Mouse (Mus musculus) forebrain, embryonic 14.5 days (tissue): ENCODE measurements around the gene Adamtsl1. TPM values are rescaled to one million over a fixed set of nuclear protein-coding genes. Genes with fewer than 3 reads are reported as not detected.

Experiments used
- ATAC-seq: fragments of 200-750 bp; cut with Nextera tagmentation; 2 replicates; pipeline ENCODE4 v1.8.0; 2017; ENCODE audit warnings: mild to moderate bottlenecking, moderate library complexity
- DNase-seq: peaks from one replicate; pipeline ENCODE4 v3.0.0-alpha.2; 2015; ENCODE audit warnings: low spot score
- H3K27ac ChIP-seq: fragments of 300-500 bp; sonication (generic); 2 replicates; pipeline ENCODE4 v1.5.1; 2014; ENCODE audit warnings: low read depth, mild to moderate bottlenecking, control low read depth, low read length, moderate library complexity
- H3K27me3 ChIP-seq: fragments of 300-500 bp; sonication (generic); replicated peaks from 2 replicates; pipeline ENCODE4 v1.6.1; 2014; ENCODE audit warnings: low read length, control low read depth, mixed read lengths; ENCODE audit not compliant: control insufficient read depth, insufficient read depth
- H3K36me3 ChIP-seq: fragments of 300-500 bp; sonication (generic); 2 replicates; pipeline ENCODE4 v1.6.1; 2014; ENCODE audit warnings: low read length, control low read depth; ENCODE audit not compliant: control insufficient read depth, insufficient read depth
- H3K4me1 ChIP-seq: fragments of 300-500 bp; sonication (generic); 2 replicates; pipeline ENCODE4 v1.6.1; 2014; ENCODE audit warnings: antibody characterized with exemption, low read length, control low read depth; ENCODE audit not compliant: control insufficient read depth, insufficient read depth
- H3K4me2 ChIP-seq: fragments of 300-500 bp; sonication (generic); 2 replicates; pipeline ENCODE4 v1.6.1; 2014; ENCODE audit warnings: mild to moderate bottlenecking, control low read depth, low read length
- H3K4me3 ChIP-seq: fragments of 300-500 bp; sonication (generic); 2 replicates; pipeline ENCODE4 v1.5.1; 2014; ENCODE audit warnings: low read depth, low read length, control low read depth
- H3K9ac ChIP-seq: fragments of 300-500 bp; sonication (generic); 2 replicates; pipeline ENCODE4 v1.6.1; 2014; ENCODE audit warnings: mild to moderate bottlenecking, low read length, control low read depth, moderate library complexity
- H3K9me3 ChIP-seq: fragments of 300-500 bp; sonication (generic); replicated peaks from 2 replicates; pipeline ENCODE4 v1.6.1; 2016; ENCODE audit warnings: low read length, control low read depth, mixed read lengths; ENCODE audit not compliant: control insufficient read depth
- WGBS: fragments of 180-500 bp; shearing (Covaris S2); extraction: QIAGEN DNeasy Blood & Tissue Kit; methylation state at CpG from one replicate; pipeline ENCODE4 v1.1.7; 2014; 5-methylcytosine and 5-hydroxymethylcytosine counted together
- polyA plus RNA-seq: library from polyadenylated mRNA; unstranded; fragments of >200 nt; fragmentation: Nextera tagmentation; extraction: Ambion mirVana; gene quantifications from 2 replicates; pipeline ENCODE4 v1.2.1, GENCODE M21; 2014

Gene Adamtsl1
- polyA plus RNA-seq, 1 experiment from 2014 or later, result 2.2 TPM

- Histone ChIP-seq H3K4me3 (no peak overlapping the region), H3K27me3 (no peaks in the 10 kb centered on the region), H3K9me3 (peaks cover 3% of the 10 kb centered on the region; the same call in 1 of the 2 replicates), H3K27ac (no peak overlapping the region), H3K9ac (no peak overlapping the region), H3K4me1 (no peaks in the 10 kb centered on the region), H3K36me3 (no peaks in the 10 kb centered on the region), H3K4me2 (no peak overlapping the region)
- no peak for DNase-seq
- no peak for ATAC-seq
- whole genome bisulfite sequencing, result 89% methylated on average over 1 of the region's 1 CpGs
These were observed 181.3 kb downstream of the Adamtsl1 start for GRCm38 (mm10) chr4:85695237-85695636.

GRCm38 (mm10) chr4:85707352-85708057, 193.5 kb downstream of the Adamtsl1 start:
- peak; percentile 93 for ATAC-seq
- DNase-seq, result peak; percentile 85
- H3K9ac ChIP-seq, result no peak overlapping the region
- H3K4me1 ChIP-seq, result no peaks in the 10 kb centered on the region; the same call in 1 of the 2 replicates
- peaks cover 13% of the 10 kb centered on the region; the same call in 1 of the 2 replicates for H3K27me3 ChIP-seq
- H3K4me3 ChIP-seq, result no peak overlapping the region
- WGBS, result 6% methylated on average over 7 of the region's 7 CpGs
- no peak overlapping the region for H3K4me2 ChIP-seq
- H3K9me3 ChIP-seq, result no peaks in the 10 kb centered on the region
- no peaks in the 10 kb centered on the region for H3K36me3 ChIP-seq
- no peak overlapping the region for H3K27ac ChIP-seq

- Histone ChIP-seq H3K4me1 (no peaks in the 10 kb centered on the region; the same call in 1 of the 2 replicates), H3K4me3 (no peak overlapping the region), H3K9ac (no peak overlapping the region), H3K27me3 (peaks cover 10% of the 10 kb centered on the region; the same call in 1 of the 2 replicates), H3K9me3 (no peaks in the 10 kb centered on the region), H3K27ac (no peak overlapping the region), H3K36me3 (no peaks in the 10 kb centered on the region), H3K4me2 (no peak overlapping the region)
- WGBS, result 97% methylated on average over 2 of the region's 2 CpGs
- no peak for ATAC-seq
- DNase-seq, result no peak
These were observed 195.7 kb downstream of the Adamtsl1 start for GRCm38 (mm10) chr4:85709636-85710035.

GRCm38 (mm10) chr4:85724999-85725398, 211.0 kb downstream of the Adamtsl1 start:
- no peak for DNase-seq
- WGBS, result 75% methylated on average over 3 of the region's 3 CpGs

GRCm38 (mm10) chr4:85727731-85728130, 213.8 kb downstream of the Adamtsl1 start:
- no peak for ATAC-seq
- peak; percentile 56 for DNase-seq
- Histone ChIP-seq H3K27ac (no peak overlapping the region), H3K27me3 (no peaks in the 10 kb centered on the region), H3K4me1 (no peaks in the 10 kb centered on the region), H3K9me3 (peaks cover 4% of the 10 kb centered on the region; the same call in 1 of the 2 replicates), H3K9ac (no peak overlapping the region), H3K4me2 (no peak overlapping the region), H3K36me3 (no peaks in the 10 kb centered on the region), H3K4me3 (no peak overlapping the region)
- WGBS, result 74% methylated on average over 2 of the region's 2 CpGs

More at GRCm38 (mm10) chr4:85724999-85725398, 211.0 kb downstream of the Adamtsl1 start:
- H3K27me3 ChIP-seq, result no peaks in the 10 kb centered on the region
- no peak overlapping the region for H3K9ac ChIP-seq
- no peak for ATAC-seq
- H3K4me1 ChIP-seq, result no peaks in the 10 kb centered on the region
- H3K27ac ChIP-seq, result no peak overlapping the region
- no peak overlapping the region for H3K4me3 ChIP-seq
- H3K4me2 ChIP-seq, result no peak overlapping the region
- H3K36me3 ChIP-seq, result no peaks in the 10 kb centered on the region
- H3K9me3 ChIP-seq, result no peaks in the 10 kb centered on the region

GRCm38 (mm10) chr4:85728416-85728815, 214.4 kb downstream of the Adamtsl1 start:
- Histone ChIP-seq H3K27me3 (no peaks in the 10 kb centered on the region), H3K4me2 (no peak overlapping the region), H3K4me1 (no peaks in the 10 kb centered on the region), H3K36me3 (no peaks in the 10 kb centered on the region), H3K9me3 (peaks cover 4% of the 10 kb centered on the region; the same call in 1 of the 2 replicates), H3K9ac (no peak overlapping the region), H3K4me3 (no peak overlapping the region), H3K27ac (no peak overlapping the region)
- ATAC-seq (no peak), DNase-seq (no peak)
- 69% methylated on average over 1 of the region's 1 CpGs for WGBS

GRCm38 (mm10) chr4:85740478-85740877, 226.5 kb downstream of the Adamtsl1 start:
- WGBS, result 91% methylated on average over 4 of the region's 4 CpGs
- Histone ChIP-seq H3K4me2 (no peak overlapping the region), H3K9me3 (no peaks in the 10 kb centered on the region), H3K4me1 (peaks cover 8% of the 10 kb centered on the region; the same call in 1 of the 2 replicates), H3K36me3 (no peaks in the 10 kb centered on the region), H3K27ac (no peak overlapping the region), H3K27me3 (peaks cover 9% of the 10 kb centered on the region), H3K4me3 (no peak overlapping the region), H3K9ac (no peak overlapping the region)
- ATAC-seq (no peak), DNase-seq (no peak)

GRCm38 (mm10) chr4:85741825-85742391, 227.9 kb downstream of the Adamtsl1 start:
- peak; percentile 79 for ATAC-seq

DNA sequence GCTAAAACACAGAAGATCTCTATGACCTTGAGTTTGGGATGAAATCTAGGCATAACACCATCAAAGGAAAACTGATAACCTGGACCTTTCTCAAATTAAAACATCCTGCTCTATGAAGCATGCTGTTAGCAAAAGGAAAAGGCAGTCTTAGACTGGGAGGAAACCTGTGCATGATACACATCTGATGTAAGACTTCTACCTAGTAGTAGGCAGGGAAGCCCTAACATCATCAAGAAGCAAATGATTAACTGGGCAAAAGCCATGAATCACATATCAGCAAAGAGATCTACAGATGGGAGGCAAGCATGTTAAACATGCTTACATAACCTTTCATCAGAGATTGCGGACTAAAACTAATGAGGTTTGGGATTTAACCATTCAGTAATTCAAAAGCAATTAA, 229.5 kb downstream of the Adamtsl1 start:
- DNase-seq (no peak), ATAC-seq (no peak)
- no peak overlapping the region for H3K4me3 ChIP-seq
- WGBS, result 64% methylated on average over 1 of the region's 1 CpGs
- peaks cover 6% of the 10 kb centered on the region; the same call in 1 of the 2 replicates for H3K27me3 ChIP-seq
- H3K9ac ChIP-seq, result no peak overlapping the region
- no peaks in the 10 kb centered on the region for H3K36me3 ChIP-seq
- peaks cover 8% of the 10 kb centered on the region; the same call in 1 of the 2 replicates for H3K4me1 ChIP-seq
- H3K9me3 ChIP-seq, result no peaks in the 10 kb centered on the region
- H3K4me2 ChIP-seq, result no peak overlapping the region
- H3K27ac ChIP-seq, result no peak overlapping the region

More at GRCm38 (mm10) chr4:85741825-85742391, 227.9 kb downstream of the Adamtsl1 start:
- 1% methylated on average over 3 of the region's 3 CpGs for WGBS
- Histone ChIP-seq H3K4me3 (no peak overlapping the region), H3K27ac (no peak overlapping the region), H3K4me1 (peaks cover 8% of the 10 kb centered on the region; the same call in 1 of the 2 replicates), H3K36me3 (no peaks in the 10 kb centered on the region), H3K9ac (no peak overlapping the region), H3K9me3 (no peaks in the 10 kb centered on the region), H3K4me2 (no peak overlapping the region), H3K27me3 (peaks cover 9% of the 10 kb centered on the region)
- DNase-seq, result peak; percentile 68
